Mouse (Mus musculus) ES-E14 (cell line): ENCODE measurements at regions not wholly inside any gene's neighbourhood (a gene's known extent, or its start where the extent isn't known, plus 50 kb on each side); places are given as distances from the start of the nearest gene placed in this dataset.

ENCODE experiments used
- CHD2 ChIP-seq: IDR thresholded peaks from 2 replicates; pipeline ENCODE4 v1.6.1; 2014; ENCODE audit warnings: mild to moderate bottlenecking, low read depth, low read length, inconsistent platforms
- ZNF384 ChIP-seq: IDR thresholded peaks from 2 replicates; pipeline ENCODE4 v1.6.1; 2012; ENCODE audit warnings: low read depth, low read length, inconsistent platforms

GRCm38 (mm10) chr1:143207399-143208065, 432.9 kb upstream of the B3galt2 start:
- TF ChIP-seq ZNF384 (no peak), CHD2 (no peak)
